Mouse (Mus musculus) erythroblast, embryonic 14.5 days (primary cell): ENCODE data around the gene Ren1. TPM values are rescaled to one million over a fixed set of nuclear protein-coding genes. Genes with fewer than 3 reads are reported as not detected.

ENCODE experiments used
- H3K27me3 ChIP-seq: 2 replicates; pipeline ENCODE4 v1.6.1; 2012; ENCODE audit warnings: inconsistent platforms; ENCODE audit not compliant: control insufficient read depth
- H3K36me3 ChIP-seq: 2 replicates; pipeline ENCODE4 v1.6.1; 2012; ENCODE audit warnings: mild to moderate bottlenecking, inconsistent platforms; ENCODE audit not compliant: control insufficient read depth
- H3K4me1 ChIP-seq: 2 replicates; pipeline ENCODE4 v1.6.1; 2012; ENCODE audit warnings: inconsistent platforms; ENCODE audit not compliant: control insufficient read depth
- H3K4me3 ChIP-seq: replicated peaks from 2 replicates; pipeline ENCODE3; 2012; ENCODE audit warnings: moderate library complexity, mild to moderate bottlenecking, inconsistent platforms
- H3K9me3 ChIP-seq: 2 replicates; pipeline ENCODE4 v1.6.1; 2012; ENCODE audit warnings: low read length, inconsistent platforms, mixed read lengths; ENCODE audit not compliant: control insufficient read depth
- GATA1 ChIP-seq: IDR thresholded peaks from 2 replicates; pipeline ENCODE4 v1.6.1; 2012; ENCODE audit warnings: low read length, inconsistent platforms, mixed read lengths
- TAL1 ChIP-seq: IDR thresholded peaks from 3 replicates; pipeline ENCODE4 v1.6.1; 2012; ENCODE audit warnings: low read length, inconsistent platforms, mixed read lengths
- polyA plus RNA-seq: library from polyadenylated mRNA; stranded (reverse); fragments of >175 nt; gene quantifications from 2 replicates; pipeline ENCODE4 v1.2.3, GENCODE M21; 2012

The Ren1 gene
- polyA plus RNA-seq, 1 experiment: not detected

GRCm38 (mm10) chr1:133409786-133410185, 59.5 kb downstream of the Ren1 start:
- Histone ChIP-seq H3K9me3 (no peaks in the 10 kb centered on the region), H3K36me3 (no peaks in the 10 kb centered on the region), H3K27me3 (no peaks in the 10 kb centered on the region), H3K4me1 (no peaks in the 10 kb centered on the region), H3K4me3 (no peak overlapping the region)
- no peak for TF ChIP-seq GATA1
- no peak for TF ChIP-seq TAL1

Other genes starting within 250 kb of the Ren1 start
- 2.0 and 2.5 TPM in 2 replicates for gene Ppp1r15b, start 219.4 kb upstream of the Ren1 start, polyA plus RNA-seq
- 0.01 and 0.04 TPM in 2 replicates for gene Plekha6, start 186.3 kb upstream of the Ren1 start, polyA plus RNA-seq
- not detected in 2 replicates for gene Golt1a, start 40.7 kb upstream of the Ren1 start, polyA plus RNA-seq
- not detected in 2 replicates for gene Kiss1, start 28.6 kb upstream of the Ren1 start, polyA plus RNA-seq
- 0.05 TPM in 1 of 2 replicates, not detected in the other for gene Etnk2, start 13.1 kb downstream of the Ren1 start, polyA plus RNA-seq
- 0.01 and 0.05 TPM in 2 replicates for gene Sox13, start 73.9 kb downstream of the Ren1 start, polyA plus RNA-seq